Mouse (Mus musculus) embryonic facial prominence, embryonic 10.5 days (tissue): ENCODE data around the gene Idh3a. TPM values are rescaled to one million over a fixed set of nuclear protein-coding genes. Genes with fewer than 3 reads are reported as not detected.

ENCODE experiments used
- DNase-seq: peaks from one replicate; pipeline ENCODE4 v3.0.0-alpha.2; 2017; ENCODE audit warnings: low spot score
- H3K27ac ChIP-seq: fragments of 300-500 bp; sonication (generic); replicated peaks from 2 replicates; pipeline ENCODE4 v1.5.1; 2016; ENCODE audit warnings: mild to moderate bottlenecking
- H3K27me3 ChIP-seq: fragments of 300-500 bp; sonication (generic); replicated peaks from 2 replicates; pipeline ENCODE4 v1.6.1; 2016; ENCODE audit warnings: low read depth, mild to moderate bottlenecking; ENCODE audit not compliant: poor library complexity, severe bottlenecking
- H3K36me3 ChIP-seq: fragments of 300-500 bp; sonication (generic); replicated peaks from 2 replicates; pipeline ENCODE4 v1.6.1; 2016; ENCODE audit warnings: mild to moderate bottlenecking, moderate library complexity
- H3K4me1 ChIP-seq: fragments of 300-500 bp; sonication (generic); 2 replicates; pipeline ENCODE4 v1.6.1; 2016
- H3K4me3 ChIP-seq: fragments of 300-500 bp; sonication (generic); 2 replicates; pipeline ENCODE4 v1.5.1; 2016; ENCODE audit warnings: mild to moderate bottlenecking, moderate library complexity
- H3K9me3 ChIP-seq: fragments of 300-500 bp; sonication (generic); 2 replicates; pipeline ENCODE4 v1.6.1; 2016; ENCODE audit warnings: mild to moderate bottlenecking
- WGBS: fragments of 180-500 bp; shearing (Covaris S2); methylation state at CpG from one replicate; pipeline ENCODE4 v1.1.7; 2016; 5-methylcytosine and 5-hydroxymethylcytosine counted together
- polyA plus RNA-seq: library from polyadenylated mRNA; unstranded; fragments of >200 nt; fragmentation: Nextera tagmentation; extraction: Ambion mirVana; gene quantifications from 2 replicates; pipeline ENCODE4 v1.2.1, GENCODE M21; 2016

Gene Idh3a
- polyA plus RNA-seq, 1 experiment from 2014 or later = 119 TPM

GRCm38 (mm10) chr9:54639192-54639591 lies 53.1 kb downstream of the Idh3a start:
- no peaks in the 10 kb centered on the region for H3K27me3 ChIP-seq
- no peak for DNase-seq
- peaks cover 5% of the 10 kb centered on the region; the same call in 1 of the 2 replicates for H3K4me1 ChIP-seq
- 57% methylated on average over 2 of the region's 2 CpGs for WGBS
- H3K9me3 ChIP-seq = no peaks in the 10 kb centered on the region
- H3K27ac ChIP-seq = peak overlapping the region; percentile 1; the same call in 1 of the 2 replicates
- H3K4me3 ChIP-seq = no peak overlapping the region
- no peaks in the 10 kb centered on the region for H3K36me3 ChIP-seq

DNA sequence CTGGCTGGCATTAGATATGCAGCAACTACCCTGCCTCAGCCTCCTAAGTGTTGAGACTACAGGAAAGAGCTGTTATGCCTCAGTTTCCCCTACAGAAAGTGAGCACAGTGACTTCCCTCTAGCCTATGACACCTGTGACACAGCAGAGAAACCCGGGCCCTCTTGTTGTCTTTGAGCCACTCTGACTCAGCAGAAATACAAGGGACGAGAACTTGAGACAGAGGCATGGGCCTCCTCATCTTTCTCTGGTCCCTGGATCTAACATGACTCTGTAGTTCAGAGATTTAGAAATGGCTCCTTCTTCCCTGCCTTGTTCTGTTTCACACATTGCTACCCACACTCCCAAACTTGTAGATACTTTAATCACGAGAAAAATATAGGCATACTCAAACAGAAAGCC lies 55.4 kb downstream of the Idh3a start:
- Histone ChIP-seq H3K9me3 (no peaks in the 10 kb centered on the region), H3K4me3 (no peak overlapping the region), H3K27me3 (no peaks in the 10 kb centered on the region), H3K27ac (no peak overlapping the region), H3K4me1 (peaks cover 5% of the 10 kb centered on the region; the same call in 1 of the 2 replicates), H3K36me3 (no peaks in the 10 kb centered on the region)
- DNase-seq = no peak
- 82% methylated on average over 3 of the region's 3 CpGs for WGBS

GRCm38 (mm10) chr9:54642149-54642548 lies 56.0 kb downstream of the Idh3a start:
- no peak overlapping the region for H3K4me3 ChIP-seq
- H3K36me3 ChIP-seq = no peaks in the 10 kb centered on the region
- 83% methylated on average over 2 of the region's 2 CpGs for WGBS
- DNase-seq = no peak
- H3K27me3 ChIP-seq = no peaks in the 10 kb centered on the region
- H3K4me1 ChIP-seq = peaks cover 5% of the 10 kb centered on the region; the same call in 1 of the 2 replicates
- H3K27ac ChIP-seq = no peak overlapping the region
- no peaks in the 10 kb centered on the region for H3K9me3 ChIP-seq

DNA sequence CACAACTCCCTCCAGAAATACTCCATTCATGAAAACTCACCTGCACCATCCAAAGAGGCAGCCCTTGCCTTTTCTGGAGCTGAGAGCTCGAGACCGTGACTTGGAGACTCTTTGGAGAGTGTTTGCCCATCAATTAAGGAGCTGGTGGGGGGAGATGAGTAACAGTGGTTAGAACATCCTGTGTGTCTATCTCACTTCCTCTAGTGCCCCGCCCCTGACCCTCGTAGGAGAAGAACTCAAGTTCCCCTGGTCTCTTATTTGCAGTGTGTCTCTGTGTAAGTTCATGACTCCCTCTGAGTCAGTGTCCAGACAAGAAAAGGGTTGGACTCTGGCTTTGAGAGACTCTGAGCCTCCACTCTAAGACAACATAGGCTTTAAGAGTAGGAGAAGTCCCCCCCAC lies 56.4 kb downstream of the Idh3a start:
- H3K4me1 ChIP-seq = peaks cover 5% of the 10 kb centered on the region; the same call in 1 of the 2 replicates
- H3K27ac ChIP-seq = no peak overlapping the region
- H3K4me3 ChIP-seq = no peak overlapping the region
- no peaks in the 10 kb centered on the region for H3K27me3 ChIP-seq
- WGBS = 79% methylated on average over 4 of the region's 4 CpGs
- no peaks in the 10 kb centered on the region for H3K9me3 ChIP-seq
- DNase-seq = no peak
- H3K36me3 ChIP-seq = no peaks in the 10 kb centered on the region

DNA sequence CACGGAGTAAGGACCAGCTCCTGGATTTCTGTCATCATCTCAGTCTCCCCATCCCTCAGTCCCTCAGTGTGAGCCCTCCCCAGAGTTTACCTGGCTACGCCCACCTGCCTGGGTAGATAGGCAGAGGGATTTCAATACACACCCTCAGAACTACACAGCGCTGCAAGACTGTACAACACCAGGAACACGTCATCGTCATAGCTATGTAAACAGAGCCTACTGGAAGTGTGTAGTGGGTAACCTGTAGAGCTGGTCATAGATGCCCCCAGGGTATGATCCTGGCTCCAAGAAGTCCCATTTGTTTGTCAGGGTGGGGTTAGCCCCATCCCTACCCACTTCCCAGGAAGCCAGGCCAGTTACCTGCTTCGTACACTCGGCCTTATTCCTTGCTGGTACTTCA lies 57.0 kb downstream of the Idh3a start:
- DNase-seq = no peak
- Histone ChIP-seq H3K27me3 (no peaks in the 10 kb centered on the region), H3K27ac (no peak overlapping the region), H3K36me3 (no peaks in the 10 kb centered on the region), H3K9me3 (no peaks in the 10 kb centered on the region), H3K4me1 (peaks cover 5% of the 10 kb centered on the region; the same call in 1 of the 2 replicates), H3K4me3 (no peak overlapping the region)
- WGBS = 91% methylated on average over 7 of the region's 7 CpGs

GRCm38 (mm10) chr9:54645530-54645929 lies 59.4 kb downstream of the Idh3a start:
- Histone ChIP-seq H3K4me3 (no peak overlapping the region), H3K4me1 (no peaks in the 10 kb centered on the region), H3K9me3 (no peaks in the 10 kb centered on the region), H3K27ac (no peak overlapping the region), H3K36me3 (no peaks in the 10 kb centered on the region), H3K27me3 (no peaks in the 10 kb centered on the region)
- DNase-seq = no peak
- 87% methylated on average over 6 of the region's 6 CpGs for WGBS

GRCm38 (mm10) chr9:54646252-54646651 lies 60.1 kb downstream of the Idh3a start:
- Histone ChIP-seq H3K4me1 (no peaks in the 10 kb centered on the region), H3K36me3 (no peaks in the 10 kb centered on the region), H3K27me3 (no peaks in the 10 kb centered on the region), H3K9me3 (no peaks in the 10 kb centered on the region), H3K4me3 (no peak overlapping the region), H3K27ac (no peak overlapping the region)
- no peak for DNase-seq
- 87% methylated on average over 9 of the region's 9 CpGs for WGBS

DNA sequence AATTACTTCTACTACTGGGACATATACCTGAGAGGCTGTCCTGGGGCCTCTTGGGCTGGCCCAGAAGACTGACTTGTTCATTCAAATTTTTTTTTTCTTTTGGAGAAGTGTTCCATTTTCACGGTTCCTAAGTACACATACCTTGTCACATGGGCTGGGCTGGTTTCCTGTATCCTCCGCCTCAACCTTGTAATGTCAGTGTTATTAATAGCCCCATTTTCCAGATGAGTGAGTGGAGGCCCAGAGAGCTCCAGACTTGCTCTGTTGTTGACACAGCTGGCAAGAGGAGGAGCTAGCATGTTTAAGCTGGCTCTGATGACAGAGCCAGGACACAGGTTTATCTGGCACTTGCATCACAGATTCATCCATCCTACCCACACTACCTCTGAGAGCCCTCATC lies 61.3 kb downstream of the Idh3a start:
- Histone ChIP-seq H3K4me3 (no peak overlapping the region), H3K27me3 (no peaks in the 10 kb centered on the region), H3K36me3 (no peaks in the 10 kb centered on the region), H3K4me1 (no peaks in the 10 kb centered on the region), H3K9me3 (no peaks in the 10 kb centered on the region), H3K27ac (no peak overlapping the region)
- DNase-seq = no peak
- WGBS = 73% methylated on average over 2 of the region's 2 CpGs

DNA sequence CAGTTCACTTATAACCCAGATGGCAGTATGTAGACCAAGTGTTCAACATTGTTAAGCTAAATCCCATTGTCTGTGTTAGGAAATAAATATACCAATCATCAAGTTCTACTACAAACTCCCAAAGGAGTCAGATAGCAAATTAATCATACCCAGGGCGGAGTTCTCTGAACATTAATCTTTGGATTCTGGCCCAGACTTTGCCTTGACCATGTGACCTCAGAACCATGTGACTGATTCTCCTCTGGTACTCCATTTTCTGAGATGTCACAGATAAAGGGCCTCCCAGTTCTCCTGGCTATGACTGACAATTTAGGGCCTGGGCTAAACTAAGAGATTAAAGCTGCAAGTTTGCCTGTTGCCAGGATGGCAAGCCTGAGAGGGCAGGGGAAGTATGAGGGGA lies 63.2 kb downstream of the Idh3a start:
- Histone ChIP-seq H3K27me3 (no peaks in the 10 kb centered on the region), H3K36me3 (no peaks in the 10 kb centered on the region), H3K4me1 (no peaks in the 10 kb centered on the region), H3K27ac (no peak overlapping the region), H3K9me3 (no peaks in the 10 kb centered on the region), H3K4me3 (no peak overlapping the region)
- DNase-seq = no peak
- WGBS = 91% methylated on average over 1 of the region's 1 CpGs

DNA sequence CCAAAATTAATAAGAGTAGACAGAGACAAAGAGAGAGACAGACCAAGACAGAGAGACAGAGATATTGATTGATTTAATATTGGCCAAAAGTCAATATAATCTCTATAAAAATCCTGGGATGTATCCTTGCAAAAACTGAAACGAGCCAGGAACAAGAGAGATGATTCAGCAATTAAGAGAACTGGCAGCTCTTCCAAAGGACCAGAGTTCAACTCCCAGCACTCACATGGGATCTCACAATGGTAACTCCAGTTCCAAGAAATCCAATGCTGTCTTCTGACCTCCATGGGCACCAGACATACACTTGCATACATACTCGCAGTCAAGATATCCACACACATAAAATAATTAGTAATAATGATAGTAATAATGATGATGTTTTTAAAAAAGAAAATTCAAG lies 66.6 kb downstream of the Idh3a start:
- no peaks in the 10 kb centered on the region for H3K27me3 ChIP-seq
- WGBS = 81% methylated on average over 2 of the region's 2 CpGs

More for the DNA sequence above, 66.6 kb downstream of the Idh3a start:
- Histone ChIP-seq H3K4me1 (no peaks in the 10 kb centered on the region), H3K4me3 (no peak overlapping the region), H3K9me3 (no peaks in the 10 kb centered on the region), H3K36me3 (no peaks in the 10 kb centered on the region), H3K27ac (no peak overlapping the region)
- no peak for DNase-seq

Other genes with a start within 250 kb of the Idh3a start
- gene Dmxl2, start 84.7 kb upstream of the Idh3a start, polyA plus RNA-seq = 6.1 and 6.4 TPM in 2 replicates
- not detected in 2 replicates for gene Sh2d7, start 47.4 kb upstream of the Idh3a start, polyA plus RNA-seq
- 9.9 TPM in 2 replicates for gene Cib2, start 26.1 kb upstream of the Idh3a start, polyA plus RNA-seq
- 2.7 and 3.6 TPM in 2 replicates for gene Acsbg1, start 75.5 kb downstream of the Idh3a start, polyA plus RNA-seq
- gene Dnaja4, start 112.5 kb downstream of the Idh3a start, polyA plus RNA-seq = 3.2 and 3.5 TPM in 2 replicates
- gene Wdr61, start 148.2 kb downstream of the Idh3a start, polyA plus RNA-seq = 182 and 188 TPM in 2 replicates
- 1,341 and 1,562 TPM in 2 replicates for gene Crabp1, start 178.4 kb downstream of the Idh3a start, polyA plus RNA-seq